Mouse (Mus musculus) cerebellum, adult 11-12 months (tissue): ENCODE results near the gene Prim1.

Experiments
- DNase-seq: peaks from one replicate; pipeline ENCODE4 v3.0.0; 2022

The Prim1 gene

GRCm38 (mm10) chr10:128015068-128015934 is at the start of gene Prim1:
Gene Prim1 (plus strand): TSS chr10:128015168.
- DNase-seq = peak; percentile 86

GRCm38 (mm10) chr10:127966506-127966905 is 48.5 kb upstream of the Prim1 start:
- no peak for DNase-seq

- DNase-seq = no peak
Measured at GRCm38 (mm10) chr10:127969820-127970219, 45.1 kb upstream of the Prim1 start.

- no peak for DNase-seq
Measured at GRCm38 (mm10) chr10:127970359-127970831, 44.6 kb upstream of the Prim1 start.

- DNase-seq = no peak
Measured at GRCm38 (mm10) chr10:127971135-127971534, 43.8 kb upstream of the Prim1 start.

GRCm38 (mm10) chr10:127974062-127974461 is 40.9 kb upstream of the Prim1 start:
- DNase-seq = no peak

GRCm38 (mm10) chr10:127975503-127975902 is 39.5 kb upstream of the Prim1 start:
- DNase-seq = no peak

GRCm38 (mm10) chr10:127984650-127985049 is 30.3 kb upstream of the Prim1 start:
- DNase-seq = no peak

- DNase-seq = no peak
Measured at GRCm38 (mm10) chr10:127985601-127986000, 29.4 kb upstream of the Prim1 start.

GRCm38 (mm10) chr10:127996690-127997089 is 18.3 kb upstream of the Prim1 start:
- no peak for DNase-seq

GRCm38 (mm10) chr10:127998260-127998659 is 16.7 kb upstream of the Prim1 start:
- DNase-seq = no peak

GRCm38 (mm10) chr10:128003281-128003801 is 11.6 kb upstream of the Prim1 start:
- DNase-seq = no peak

GRCm38 (mm10) chr10:128004918-128005317 is 10.1 kb upstream of the Prim1 start:
- no peak for DNase-seq

- no peak for DNase-seq
Measured at GRCm38 (mm10) chr10:128005479-128005878, 9.5 kb upstream of the Prim1 start.

- no peak for DNase-seq
Measured at GRCm38 (mm10) chr10:128007446-128007845, 7.5 kb upstream of the Prim1 start, which contains the start of gene Hsd17b6. Gene Hsd17b6 (minus strand): TSS chr10:128007611.

GRCm38 (mm10) chr10:128008207-128008889 is 6.6 kb upstream of the Prim1 start:
- DNase-seq = peak; percentile 43

GRCm38 (mm10) chr10:128009735-128010134 is 5.2 kb upstream of the Prim1 start:
- DNase-seq = no peak

GRCm38 (mm10) chr10:128022196-128022595 is 7.2 kb downstream of the Prim1 start:
- no peak for DNase-seq

GRCm38 (mm10) chr10:128023496-128023895 is 8.5 kb downstream of the Prim1 start:
- no peak for DNase-seq

GRCm38 (mm10) chr10:128029931-128030330 is 15.0 kb downstream of the Prim1 start:
- DNase-seq = no peak

GRCm38 (mm10) chr10:128030860-128031259 is 15.9 kb downstream of the Prim1 start:
- no peak for DNase-seq

GRCm38 (mm10) chr10:128036746-128037425 is 21.9 kb downstream of the Prim1 start:
- DNase-seq = peak; percentile 41

- no peak for DNase-seq
Measured at GRCm38 (mm10) chr10:128037921-128038320, 23.0 kb downstream of the Prim1 start.
